Mouse (Mus musculus): Measurements from ENCODE around the gene Hist2h2ab. TPM values are rescaled to one million over a fixed set of nuclear protein-coding genes. Genes with fewer than 3 reads are reported as not detected.

Gene Hist2h2ab
- total RNA-seq, 2 experiments from 2014 or later: 1.9 to 2.3 TPM

Small RNAs within 50 kb of the gene (microRNA-seq; reads per million reads assigned to microRNA genes)
- gene Gm44492 (ENCODE audit: borderline number of aligned reads in 2 of 2) (0 reads per million in 2 experiments), gene Gm47311 (ENCODE audit: borderline number of aligned reads in 2 of 2) (0 reads per million in 2 experiments), gene Gm47313 (ENCODE audit: borderline number of aligned reads in 2 of 2) (0 reads per million in 2 experiments)

Other genes with a start within 250 kb of the Hist2h2ab start
- 10 to 100 TPM; 73.4 to 81.1 TPM for gene Plekho1, start 223.9 kb upstream of the Hist2h2ab start, total RNA-seq (2021)
- 10 to 100 TPM; 22.3 to 26.0 TPM for gene Vps45, start 161.4 kb upstream of the Hist2h2ab start, total RNA-seq (2021)
- gene Otud7b, start 115.3 kb upstream of the Hist2h2ab start, total RNA-seq (2021): 10 to 100 TPM; 56.7 to 67.6 TPM
- gene Mtmr11, start 57.9 kb upstream of the Hist2h2ab start, total RNA-seq (2021): 1 to 10 TPM; 2.0 to 5.6 TPM
- 10 to 100 TPM; 15.1 to 17.3 TPM for gene Sf3b4, start 47.5 kb upstream of the Hist2h2ab start, total RNA-seq (2021)
- 1 to 10 TPM; 3.4 to 9.9 TPM for gene Sv2a, start 38.7 kb upstream of the Hist2h2ab start, total RNA-seq (2021)
- gene Bola1, start 156 bp upstream of the Hist2h2ab start, total RNA-seq (2021): 10 to 100 TPM; 25.1 to 26.9 TPM
- 10 to 100 TPM; 32.1 to 35.4 TPM for gene Hist2h2ac, start 1.0 kb downstream of the Hist2h2ab start, total RNA-seq (2021)
- gene Hist2h2be, start 1.3 kb downstream of the Hist2h2ab start, total RNA-seq (2021): 10 to 100 TPM in 1 of 2 experiments, 1 to 10 TPM in 1; 8.3 to 10.5 TPM
- gene Hist2h3c2, start 19.3 kb downstream of the Hist2h2ab start, total RNA-seq (2021): 10 to 100 TPM in 1 of 2 experiments, 1 to 10 TPM in 1; 8.9 to 10.6 TPM
- 100 to 1,000 TPM; 243 to 253 TPM for gene Hist2h2aa2, start 20.4 kb downstream of the Hist2h2ab start, total RNA-seq (2021)
- 10 to 100 TPM in 1 of 2 experiments, 1 to 10 TPM in 1; 6.4 to 16.6 TPM for gene Hist2h2aa1, start 25.6 kb downstream of the Hist2h2ab start, total RNA-seq (2021)
- not detected for gene Hist2h3c1, start 26.8 kb downstream of the Hist2h2ab start, total RNA-seq (2021)
- gene Hist2h4, start 43.4 kb downstream of the Hist2h2ab start, total RNA-seq (2021): 10 to 100 TPM; 14.0 to 17.5 TPM
- 10 to 100 TPM; 36.6 to 38.6 TPM for gene Hist2h3b, start 48.8 kb downstream of the Hist2h2ab start, total RNA-seq (2021)
- 10 to 100 TPM; 51.8 to 59.2 TPM for gene Hist2h2bb, start 49.9 kb downstream of the Hist2h2ab start, total RNA-seq (2021)
- 1 to 10 TPM in 1 of 2 experiments, under 1 TPM in 1; 0.47 to 1.4 TPM for gene Fcgr1, start 74.1 kb downstream of the Hist2h2ab start, total RNA-seq (2021)
- gene BC107364, start 232.4 kb downstream of the Hist2h2ab start, total RNA-seq (2021): not detected